Mouse (Mus musculus) skeletal muscle tissue, adult 2 months (tissue): ENCODE measurements around the gene Hoxc13.

Experiments
- DNase-seq: peaks from one replicate; pipeline ENCODE4 v3.0.0-alpha.2; 2012; ENCODE audit warnings: low read depth, low spot score

Hoxc13 gene

DNA sequence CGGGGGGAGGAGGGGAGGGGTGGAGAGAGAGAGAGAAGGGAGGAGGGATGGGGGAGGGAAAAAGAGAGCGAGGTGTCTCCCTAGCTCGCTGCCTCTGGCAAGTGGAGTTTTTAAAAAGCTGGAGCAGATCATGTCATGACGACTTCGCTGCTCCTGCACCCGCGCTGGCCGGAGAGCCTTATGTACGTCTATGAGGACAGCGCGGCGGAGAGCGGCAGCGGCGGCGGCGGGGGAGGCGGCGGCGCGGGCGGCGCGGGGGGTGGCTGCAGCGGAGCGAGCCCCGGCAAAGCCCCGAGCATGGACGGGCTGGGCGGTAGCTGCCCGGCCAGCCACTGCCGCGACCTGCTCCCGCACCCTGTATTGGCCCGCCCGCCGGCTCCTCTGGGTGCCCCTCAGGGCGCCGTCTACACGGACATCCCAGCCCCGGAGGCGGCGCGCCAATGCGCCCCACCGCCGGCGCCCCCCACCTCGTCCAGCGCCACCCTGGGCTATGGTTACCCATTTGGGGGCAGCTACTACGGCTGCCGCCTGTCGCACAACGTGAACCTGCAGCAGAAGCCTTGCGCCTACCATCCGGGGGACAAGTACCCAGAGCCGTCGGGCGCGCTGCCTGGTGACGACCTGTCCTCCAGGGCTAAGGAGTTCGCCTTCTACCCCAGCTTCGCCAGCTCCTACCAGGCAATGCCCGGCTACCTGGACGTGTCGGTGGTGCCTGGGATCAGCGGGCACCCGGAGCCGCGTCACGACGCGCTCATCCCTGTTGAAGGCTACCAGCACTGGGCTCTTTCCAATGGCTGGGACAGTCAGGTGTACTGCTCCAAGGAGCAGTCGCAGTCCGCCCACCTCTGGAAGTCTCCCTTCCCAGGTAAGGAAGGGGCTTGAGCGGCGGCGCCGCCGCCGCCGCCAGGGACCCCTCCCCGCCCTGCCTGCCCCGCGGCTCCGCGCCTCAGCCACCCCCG is at the start of gene Hoxc13:
Hoxc13 (plus strand) TSS at position 51 of the 959 bp plus-strand sequence.
- DNase-seq, result no peak

DNA sequence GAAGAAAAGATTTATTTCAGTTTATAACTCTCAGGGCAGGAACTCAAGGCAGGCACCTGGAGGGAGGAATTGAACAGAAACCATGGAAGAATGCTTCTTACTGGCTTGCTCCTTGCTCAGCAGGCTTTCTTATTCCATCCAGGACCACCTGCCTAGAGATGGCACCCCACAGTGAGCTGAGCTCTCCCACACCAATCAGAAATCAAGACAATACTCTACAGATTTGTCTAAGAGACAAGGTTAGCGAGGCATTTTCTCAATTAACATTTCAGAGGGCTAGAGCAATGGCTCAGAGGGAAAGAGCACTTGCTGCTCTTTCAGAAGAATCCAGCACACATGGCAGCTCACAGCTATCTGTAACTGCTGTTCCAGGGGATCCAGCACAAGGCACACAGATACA is 35.1 kb upstream of the Hoxc13 start:
- no peak for DNase-seq

DNA sequence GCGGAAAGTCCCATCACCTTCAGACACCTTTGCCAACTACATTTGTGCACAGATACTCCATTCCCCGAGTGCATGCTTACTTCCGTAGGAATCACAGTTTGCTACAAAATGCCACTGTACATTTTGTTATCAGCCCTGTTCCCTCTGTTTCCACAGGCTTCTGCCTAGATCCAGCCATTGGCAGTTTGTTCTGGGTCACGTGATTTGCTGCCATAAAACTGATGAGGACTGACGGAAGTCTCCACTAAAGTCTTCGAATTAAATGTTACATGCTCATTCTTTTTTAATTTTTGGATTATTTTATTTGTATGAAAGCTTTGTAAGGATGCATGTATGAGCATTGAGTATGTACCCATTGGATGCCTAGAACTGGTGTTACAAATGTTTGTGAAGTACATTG is 25.8 kb upstream of the Hoxc13 start:
- no peak for DNase-seq

DNA sequence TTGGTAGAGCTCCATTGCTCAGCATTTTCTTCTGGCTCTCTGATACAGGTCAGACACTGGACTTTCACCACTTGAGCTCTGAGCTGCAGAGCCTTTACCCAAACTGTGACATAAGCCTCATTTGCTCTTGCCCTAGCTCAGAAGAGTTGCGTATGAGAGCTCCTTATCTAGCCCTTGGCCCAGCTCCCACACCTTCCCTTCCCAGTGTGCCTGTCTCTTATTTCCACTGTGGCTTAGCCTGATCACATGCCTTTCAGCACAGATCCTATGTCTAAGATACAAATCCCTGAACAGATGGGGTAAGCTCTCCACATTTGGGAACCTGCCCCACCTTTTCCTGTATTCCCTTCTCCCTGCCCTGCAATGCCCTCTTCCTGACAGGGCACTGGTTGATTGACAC is 16.0 kb upstream of the Hoxc13 start:
- no peak for DNase-seq

DNA sequence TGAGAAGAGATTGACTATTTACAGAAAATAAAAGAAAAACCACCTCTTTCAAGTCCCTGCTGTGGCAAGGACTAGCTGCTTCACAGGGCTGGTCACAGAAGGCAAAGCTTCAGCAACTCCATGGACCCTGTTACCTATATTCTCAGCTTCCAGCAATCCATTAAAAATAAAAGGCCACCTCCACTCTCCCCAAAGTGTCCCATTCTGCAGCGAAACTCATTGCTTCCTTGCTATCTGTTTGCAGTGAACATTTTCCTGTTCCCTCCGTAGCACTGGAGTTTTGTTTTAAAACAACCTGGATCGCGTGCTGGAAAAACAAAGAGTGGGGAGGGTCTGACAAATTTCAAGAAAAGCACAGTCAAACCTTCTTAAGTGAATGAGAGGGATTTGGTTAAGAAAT is 11.4 kb upstream of the Hoxc13 start:
- no peak for DNase-seq

DNA sequence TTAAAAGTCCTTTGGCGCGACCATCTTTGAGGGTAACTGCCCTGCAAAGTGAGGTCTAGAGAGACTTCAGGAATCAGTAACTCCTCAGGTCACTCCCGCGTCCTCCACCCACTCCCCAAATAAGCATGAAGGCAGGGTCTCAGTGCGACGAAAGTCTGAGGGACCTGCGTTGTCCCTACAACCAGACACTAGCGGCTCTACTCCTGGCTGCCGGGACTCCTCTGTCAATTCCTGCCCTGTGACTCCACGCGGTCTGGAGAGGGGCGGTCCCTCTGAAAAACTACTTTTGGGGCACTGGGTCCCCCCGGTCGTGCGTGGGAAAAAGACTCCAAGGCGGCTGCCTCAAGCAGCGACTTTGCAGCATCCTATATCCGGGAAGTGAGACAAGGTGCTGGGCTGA is 10.9 kb upstream of the Hoxc13 start:
- DNase-seq, result no peak

DNA sequence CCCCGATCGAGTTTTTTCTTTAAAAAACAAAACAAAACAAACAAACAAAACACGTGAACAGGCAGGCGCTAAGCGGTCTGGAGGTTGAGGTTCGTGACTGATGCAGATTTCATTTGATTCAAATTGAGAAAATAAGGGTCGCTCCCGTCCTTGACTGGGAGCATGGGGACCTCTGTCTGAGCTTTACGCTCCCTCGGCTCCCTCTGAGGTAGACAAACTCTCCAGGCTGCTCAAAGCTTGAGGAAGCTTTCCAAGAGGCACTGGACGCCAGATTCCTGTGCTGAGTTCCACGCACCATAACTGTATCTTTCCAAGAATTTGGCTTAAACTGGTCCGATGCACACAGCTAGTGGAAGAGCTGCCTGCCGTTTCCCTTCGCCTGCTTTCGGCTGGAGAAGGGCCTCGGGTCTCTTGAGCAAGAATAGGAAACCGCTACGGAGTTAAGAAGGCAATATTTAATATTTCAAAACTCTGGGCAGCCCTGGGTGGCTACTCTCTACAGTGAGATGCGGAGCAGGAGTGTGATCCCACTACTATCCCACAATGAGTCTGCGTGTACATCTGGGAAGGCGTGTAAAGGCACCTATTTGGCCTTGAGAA is 10.3 kb upstream of the Hoxc13 start:
- DNase-seq, result no peak

DNA sequence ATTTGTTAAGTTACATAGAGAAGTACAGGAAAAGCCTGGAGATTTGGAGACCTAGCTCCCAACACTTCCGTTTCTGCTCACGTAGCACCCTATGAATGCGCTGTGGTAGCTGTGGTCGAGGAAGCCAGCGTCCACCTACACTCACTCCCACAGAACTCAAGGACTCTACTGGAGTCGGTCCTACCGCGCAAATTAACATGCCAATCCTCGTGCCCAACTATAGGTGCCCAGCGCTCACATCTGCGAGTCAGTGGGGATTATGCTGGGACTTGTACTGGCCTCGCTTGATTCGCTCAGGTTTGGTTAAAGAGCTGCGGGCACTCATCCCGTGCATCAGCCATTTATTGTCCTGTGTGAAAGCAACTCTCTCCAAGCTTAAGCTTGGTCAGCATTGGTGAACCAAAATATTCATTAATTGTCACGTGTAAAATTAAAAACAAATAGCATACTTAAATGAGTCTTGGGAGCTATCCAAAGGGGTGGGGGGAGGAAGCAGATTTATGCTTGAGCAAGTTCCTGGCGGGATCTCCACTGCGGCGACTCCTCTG is 7.8 kb upstream of the Hoxc13 start:
- DNase-seq, result no peak

DNA sequence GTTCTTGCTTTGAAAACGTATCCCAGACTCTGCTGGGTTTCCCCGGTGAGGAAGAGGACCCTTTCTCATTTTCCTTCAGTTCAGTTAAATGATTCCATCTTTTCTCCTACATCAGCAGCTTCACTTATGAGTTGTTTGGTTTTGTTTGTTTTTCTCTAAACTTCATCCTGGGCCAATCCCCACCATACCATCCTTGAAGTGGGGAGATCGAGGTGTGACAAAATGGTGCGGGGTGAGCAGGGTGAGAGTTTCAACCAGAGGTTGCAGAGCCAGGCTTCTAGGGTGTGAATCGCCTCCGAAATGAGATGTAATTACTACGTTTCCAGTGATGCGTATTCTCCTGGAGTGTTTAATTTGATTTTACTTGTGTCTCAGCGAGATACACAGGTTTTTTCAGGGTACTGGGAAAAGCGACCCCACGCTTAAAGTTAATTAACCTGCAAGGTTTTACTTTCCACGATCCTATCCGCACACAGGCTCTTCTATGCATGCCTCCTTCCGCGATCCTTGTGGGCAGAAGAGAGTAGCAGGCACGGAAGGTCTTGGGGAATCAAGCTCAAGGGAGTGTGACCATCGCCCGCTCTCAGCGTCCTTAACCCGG is 2.8 kb upstream of the Hoxc13 start:
- no peak for DNase-seq

DNA sequence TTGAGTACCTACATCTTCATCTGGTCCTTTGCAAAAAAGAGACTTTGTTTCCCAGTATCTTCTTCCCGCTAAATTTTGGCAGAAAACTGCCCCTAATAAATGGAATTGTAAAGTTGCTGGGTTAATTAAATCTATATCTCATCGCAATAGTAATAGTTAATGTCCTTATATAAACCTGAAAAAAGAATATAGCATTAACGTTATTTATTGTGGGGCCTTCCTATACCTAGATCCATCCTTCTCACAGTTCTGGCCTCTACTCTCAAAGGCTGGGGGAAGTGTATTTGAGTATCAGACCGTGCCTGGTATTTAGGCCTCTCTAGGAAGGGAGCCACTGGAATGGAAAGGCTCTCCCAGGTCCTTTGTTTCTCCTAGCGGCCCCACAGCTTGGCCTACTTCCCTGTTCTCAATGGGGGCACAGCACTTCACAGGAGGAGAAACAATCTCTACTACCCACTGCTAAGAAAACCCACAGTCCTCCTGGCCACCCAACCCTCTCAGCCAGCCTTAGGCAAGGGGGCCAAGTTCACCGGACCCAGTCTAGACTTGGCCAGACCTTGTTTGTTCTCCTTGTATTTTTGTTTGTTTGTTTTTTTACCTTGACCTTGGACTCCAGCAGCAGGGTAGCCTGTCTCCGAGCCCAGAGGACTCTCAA is 2.2 kb upstream of the Hoxc13 start:
- no peak for DNase-seq

DNA sequence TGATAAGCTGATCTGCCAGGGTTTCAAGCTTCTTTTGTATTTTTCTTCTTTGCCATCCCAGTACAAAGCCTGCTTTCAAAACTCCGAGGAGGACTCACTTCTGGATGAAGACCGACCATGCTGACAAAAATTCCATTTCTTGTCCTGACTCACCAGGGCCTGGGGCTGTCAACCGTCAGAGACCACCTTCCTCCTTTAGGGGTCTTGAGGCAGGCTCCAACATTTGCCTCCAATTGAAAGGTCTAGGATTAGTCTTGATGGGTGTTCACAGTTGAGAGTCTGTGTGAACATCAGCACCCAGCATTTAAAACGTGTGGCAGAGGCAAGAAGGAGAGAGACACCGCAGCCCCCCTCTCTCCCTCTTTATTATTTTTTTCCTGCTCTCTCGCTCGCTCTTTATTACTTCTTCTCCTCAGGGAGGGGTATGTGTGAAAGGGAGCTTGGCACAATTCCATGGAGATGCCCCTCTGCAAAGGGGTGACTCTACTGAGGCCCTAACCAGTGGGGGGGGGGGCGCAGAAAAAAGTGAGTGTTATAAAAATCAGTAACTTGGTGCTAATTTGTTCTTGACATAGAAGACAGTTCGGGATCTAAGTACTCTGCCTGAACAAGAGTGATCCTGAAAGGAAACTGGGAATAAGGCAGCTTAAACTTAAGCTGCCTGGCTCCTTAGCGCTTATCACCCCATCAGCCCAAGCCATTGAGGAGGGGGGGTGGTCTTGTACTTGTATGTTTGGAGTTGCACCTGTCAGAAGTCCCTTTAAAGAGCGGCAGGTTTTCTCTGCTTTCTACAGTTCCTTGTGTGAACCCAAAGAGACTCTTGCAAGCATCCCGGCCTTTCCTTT is 1.3 kb upstream of the Hoxc13 start:
- DNase-seq, result no peak

DNA sequence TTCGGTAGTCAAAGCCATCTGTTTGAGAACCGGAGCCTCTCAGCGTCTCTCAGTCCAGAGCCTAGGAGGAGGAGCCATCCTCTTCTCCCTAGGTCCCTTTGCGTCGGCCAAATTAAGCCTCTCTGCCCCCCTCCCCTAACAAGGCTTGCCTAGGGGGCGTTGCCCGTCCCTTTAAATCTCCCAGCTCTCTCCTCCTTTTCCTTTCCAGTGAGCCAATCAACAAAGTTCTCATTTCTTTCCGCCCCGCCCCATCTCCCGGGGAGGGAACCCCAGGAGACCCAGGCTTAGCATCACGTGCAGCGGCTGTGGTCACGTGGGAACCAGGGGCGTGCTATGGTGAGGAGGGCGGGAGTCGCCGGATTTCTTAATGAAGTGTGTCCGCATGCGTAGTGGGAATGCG is 284 bp upstream of the Hoxc13 start:
- peak; percentile 63 for DNase-seq

DNA sequence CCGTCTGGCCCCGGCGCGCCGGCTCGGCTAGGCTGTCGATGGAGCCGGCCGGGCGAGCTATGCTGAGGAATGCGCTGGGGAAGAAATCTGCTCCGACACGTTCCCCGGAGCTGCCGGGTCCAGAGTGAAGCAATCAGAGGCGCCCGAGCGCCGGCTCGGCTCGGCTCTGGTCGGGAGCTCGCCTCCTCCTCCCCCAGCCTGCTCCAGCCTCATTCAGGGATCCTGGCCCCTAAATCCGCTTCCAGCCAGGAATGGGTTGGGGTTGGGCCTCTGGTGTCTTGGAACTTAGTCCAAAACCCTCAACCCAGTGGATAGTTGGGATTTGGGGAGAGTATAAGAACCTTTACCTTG is 1.1 kb downstream of the Hoxc13 start:
- DNase-seq, result no peak

DNA sequence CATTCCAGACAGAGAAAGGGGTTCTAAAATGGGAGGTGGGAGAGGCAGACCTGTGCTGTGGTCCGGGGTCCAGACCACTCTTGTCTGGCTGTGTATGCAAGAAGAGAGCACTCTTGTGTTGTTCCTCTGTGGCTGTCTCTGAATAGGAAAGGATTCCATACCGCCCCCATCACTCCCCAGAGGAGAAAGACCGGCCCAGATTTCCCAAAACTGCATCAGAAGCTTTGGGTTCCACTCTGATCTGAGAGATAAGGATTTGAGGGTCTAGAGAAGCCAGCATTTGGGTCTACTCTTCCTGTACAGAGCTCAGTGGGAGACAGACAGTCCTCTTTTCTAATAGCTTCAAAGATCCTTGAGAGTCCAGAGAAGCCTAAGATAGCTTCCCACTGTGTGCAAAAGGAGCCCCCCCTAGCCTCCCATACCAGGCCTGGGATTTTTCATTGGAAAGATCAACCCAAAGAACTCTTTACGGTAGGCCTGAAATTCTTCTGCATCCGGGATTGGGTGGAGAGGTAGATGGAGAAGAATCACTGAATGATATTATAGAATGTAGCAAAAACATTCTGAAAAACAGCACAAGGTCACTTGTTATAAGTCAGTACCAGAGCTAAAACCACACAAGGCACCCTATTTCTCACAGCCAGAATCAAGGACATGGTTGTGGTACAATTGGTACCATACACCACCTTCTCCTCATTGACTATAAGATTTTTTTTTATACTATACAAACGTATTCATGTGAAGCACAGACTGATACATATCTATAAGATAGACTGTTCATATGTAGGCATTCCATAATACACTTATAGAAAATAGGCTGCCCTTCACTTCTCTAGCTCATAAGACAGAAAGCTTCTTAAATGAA is 2.0 kb downstream of the Hoxc13 start:
- DNase-seq, result no peak

DNA sequence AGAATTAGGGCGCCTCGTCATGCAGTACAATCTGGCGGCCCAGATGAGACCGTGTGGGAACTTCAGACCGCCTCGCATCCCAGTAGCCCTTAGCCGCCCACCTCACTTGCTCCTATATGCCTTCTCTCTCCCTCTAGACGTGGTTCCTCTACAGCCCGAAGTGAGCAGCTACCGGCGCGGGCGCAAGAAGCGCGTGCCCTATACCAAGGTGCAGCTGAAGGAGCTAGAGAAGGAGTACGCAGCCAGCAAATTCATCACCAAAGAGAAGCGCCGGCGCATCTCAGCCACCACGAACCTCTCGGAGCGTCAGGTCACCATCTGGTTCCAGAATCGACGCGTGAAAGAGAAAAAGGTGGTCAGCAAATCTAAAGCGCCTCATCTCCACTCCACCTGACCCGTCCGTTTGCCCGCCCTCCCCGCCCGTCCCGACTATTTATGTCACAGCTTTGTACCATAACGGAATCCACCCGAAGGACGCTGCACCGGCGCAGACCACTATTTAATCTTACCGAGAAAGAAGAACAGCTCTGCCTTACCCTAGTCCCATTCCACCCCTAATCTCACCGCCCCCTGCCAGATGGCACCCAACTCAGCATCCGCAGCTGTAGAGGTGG is 6.2 kb downstream of the Hoxc13 start:
- DNase-seq, result no peak

DNA sequence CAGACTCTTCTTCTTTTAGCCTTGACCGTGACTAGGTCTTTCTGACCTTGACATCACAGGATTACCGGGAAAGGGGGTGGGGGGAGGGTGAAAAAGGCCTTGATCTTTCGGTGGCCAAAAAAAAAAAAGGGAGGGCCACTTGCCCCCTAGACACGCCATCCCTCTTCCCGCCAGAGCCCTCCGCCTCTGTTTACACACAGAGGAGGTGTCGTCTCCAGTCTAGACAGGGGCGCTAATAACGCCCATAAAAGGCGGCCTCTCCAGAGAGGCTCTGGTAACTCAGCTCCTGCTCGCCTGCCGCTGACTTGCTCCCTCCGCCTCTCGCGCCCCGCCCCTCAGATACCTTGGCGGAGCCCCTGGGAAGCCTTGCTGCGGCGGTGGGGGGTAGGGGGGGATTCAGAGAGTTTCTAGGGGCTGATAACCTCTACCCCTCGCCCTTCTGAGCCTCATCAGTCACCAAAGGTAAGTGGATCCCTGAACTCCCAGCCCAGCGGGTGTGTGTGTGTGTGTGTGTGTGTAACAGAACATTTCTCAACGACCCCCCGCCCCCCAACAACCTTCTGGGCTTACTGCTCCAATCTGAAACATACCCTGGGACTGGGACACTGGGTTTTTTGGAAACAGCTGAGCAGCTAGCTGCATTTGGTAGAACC is 10.9 kb downstream of the Hoxc13 start:
- DNase-seq, result no peak

DNA sequence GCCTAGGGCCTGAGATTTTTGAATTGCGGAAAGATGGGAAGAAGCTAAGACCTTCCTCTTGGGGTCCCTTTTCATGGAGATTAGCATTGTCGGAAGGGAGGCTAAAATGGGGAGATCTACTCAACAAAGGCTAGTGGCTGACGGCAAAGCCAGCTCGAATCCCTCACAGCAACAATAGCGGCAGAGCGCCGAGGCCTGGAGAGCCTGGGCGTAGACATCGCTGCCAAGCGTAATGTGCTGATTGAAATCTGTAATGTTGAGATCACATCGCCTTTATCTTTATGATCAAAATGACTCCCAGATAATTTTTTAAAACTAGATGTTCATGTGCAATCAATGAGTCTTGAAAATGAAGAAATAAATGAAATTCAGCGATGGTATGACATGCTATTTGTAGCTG is 13.5 kb downstream of the Hoxc13 start:
- no peak for DNase-seq

DNA sequence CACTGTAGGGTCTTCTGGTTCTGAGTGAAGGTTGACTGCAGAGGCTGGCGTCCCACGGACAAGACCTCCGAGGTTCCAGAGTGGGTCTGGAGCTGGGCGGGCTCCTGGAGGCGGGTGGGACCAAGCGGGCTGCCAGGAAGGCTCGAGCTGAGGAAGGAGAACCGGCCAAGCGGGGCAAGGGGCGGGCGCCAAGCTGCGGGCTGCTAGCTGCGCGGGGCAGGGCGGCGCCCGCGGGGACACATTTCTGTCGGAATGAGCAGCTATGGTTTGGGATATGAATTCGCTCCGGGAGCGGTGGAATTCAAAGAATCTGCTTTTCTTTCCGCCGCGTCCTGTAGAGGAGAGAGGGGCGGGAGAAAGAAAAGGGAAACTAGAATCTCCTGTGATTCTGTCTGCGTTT is 14.0 kb downstream of the Hoxc13 start:
- DNase-seq, result no peak

DNA sequence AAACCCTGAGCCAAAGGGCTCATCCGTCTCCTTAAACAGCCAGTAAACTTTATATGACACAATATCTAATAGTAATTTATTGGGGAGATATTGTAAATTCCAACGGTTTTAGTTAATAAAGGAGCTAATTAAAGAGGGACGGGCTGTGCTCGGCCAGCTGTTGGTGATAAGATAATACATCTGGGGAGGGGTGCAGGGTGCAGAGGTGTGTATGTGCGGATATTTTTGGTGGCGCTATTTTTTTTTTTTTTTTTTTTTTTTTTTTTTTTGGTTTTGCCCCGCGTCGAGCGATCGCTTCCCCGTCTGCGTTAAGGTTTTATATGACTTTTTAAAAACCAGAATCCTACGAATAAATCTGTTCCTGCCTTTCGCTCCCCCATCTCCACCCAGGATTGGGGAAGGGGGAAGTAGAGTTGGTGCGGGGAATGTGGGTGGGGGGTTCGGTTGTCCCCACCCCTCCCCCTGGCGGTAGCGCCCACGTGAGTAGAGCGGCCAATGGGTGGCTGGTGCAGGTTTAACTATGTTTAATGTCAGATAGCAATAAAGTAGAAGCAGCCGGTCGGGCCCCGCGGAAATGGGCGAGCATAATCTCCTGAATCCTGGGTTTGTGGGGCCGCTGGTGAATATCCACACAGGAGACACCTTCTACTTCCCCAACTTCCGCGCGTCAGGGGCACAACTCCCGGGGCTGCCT is 15.5 kb downstream of the Hoxc13 start, which contains the start of gene Hoxc12:
Hoxc12 (plus strand) TSS at position 479 of the 694 bp plus-strand sequence.
- DNase-seq, result no peak
